Mouse (Mus musculus) olfactory bulb, adult 2 months (tissue): ENCODE data around the gene Slc35f3. TPM values are rescaled to one million over a fixed set of nuclear protein-coding genes. Genes with fewer than 3 reads are reported as not detected.

ENCODE experiments used
- H3K27ac ChIP-seq: fragments of 200-500 bp; 2 replicates; pipeline ENCODE4 v1.5.1; 2012; ENCODE audit warnings: low read depth, low read length; ENCODE audit not compliant: insufficient read depth
- H3K4me1 ChIP-seq: fragments of 200-500 bp; 2 replicates; pipeline ENCODE4 v1.6.1; 2012; ENCODE audit warnings: low read length; ENCODE audit not compliant: control insufficient read depth, insufficient read depth
- H3K4me3 ChIP-seq: fragments of 200-500 bp; 2 replicates; pipeline ENCODE4 v1.5.1; 2012; ENCODE audit warnings: mild to moderate bottlenecking, low read depth, low read length, moderate library complexity; ENCODE audit not compliant: insufficient read depth
- CTCF ChIP-seq: fragments of 200-500 bp; IDR thresholded peaks from 2 replicates; pipeline ENCODE4 v1.5.1; 2012; ENCODE audit warnings: low read depth, mild to moderate bottlenecking, low read length, moderate library complexity; ENCODE audit not compliant: insufficient read depth
- POLR2A ChIP-seq: fragments of 200-500 bp; IDR thresholded peaks from 2 replicates; pipeline ENCODE4 v1.6.1; 2012; ENCODE audit warnings: mild to moderate bottlenecking, low read depth, low read length, moderate library complexity; ENCODE audit not compliant: insufficient read depth
- WGBS: fragments of 180-500 bp; shearing (Covaris S2); methylation state at CpG from one replicate; pipeline ENCODE4 v1.1.7; 2018; 5-methylcytosine and 5-hydroxymethylcytosine counted together
- polyA plus RNA-seq: library from polyadenylated mRNA; stranded (reverse); fragments of >200 nt; gene quantifications from 2 replicates; pipeline ENCODE4 v1.2.4, GENCODE M21; 2012; ENCODE audit warnings: low replicate concordance; ENCODE audit not compliant: missing spikeins, insufficient read depth, insufficient read length

The Slc35f3 gene
- not detected in 2 replicates for polyA plus RNA-seq

DNA sequence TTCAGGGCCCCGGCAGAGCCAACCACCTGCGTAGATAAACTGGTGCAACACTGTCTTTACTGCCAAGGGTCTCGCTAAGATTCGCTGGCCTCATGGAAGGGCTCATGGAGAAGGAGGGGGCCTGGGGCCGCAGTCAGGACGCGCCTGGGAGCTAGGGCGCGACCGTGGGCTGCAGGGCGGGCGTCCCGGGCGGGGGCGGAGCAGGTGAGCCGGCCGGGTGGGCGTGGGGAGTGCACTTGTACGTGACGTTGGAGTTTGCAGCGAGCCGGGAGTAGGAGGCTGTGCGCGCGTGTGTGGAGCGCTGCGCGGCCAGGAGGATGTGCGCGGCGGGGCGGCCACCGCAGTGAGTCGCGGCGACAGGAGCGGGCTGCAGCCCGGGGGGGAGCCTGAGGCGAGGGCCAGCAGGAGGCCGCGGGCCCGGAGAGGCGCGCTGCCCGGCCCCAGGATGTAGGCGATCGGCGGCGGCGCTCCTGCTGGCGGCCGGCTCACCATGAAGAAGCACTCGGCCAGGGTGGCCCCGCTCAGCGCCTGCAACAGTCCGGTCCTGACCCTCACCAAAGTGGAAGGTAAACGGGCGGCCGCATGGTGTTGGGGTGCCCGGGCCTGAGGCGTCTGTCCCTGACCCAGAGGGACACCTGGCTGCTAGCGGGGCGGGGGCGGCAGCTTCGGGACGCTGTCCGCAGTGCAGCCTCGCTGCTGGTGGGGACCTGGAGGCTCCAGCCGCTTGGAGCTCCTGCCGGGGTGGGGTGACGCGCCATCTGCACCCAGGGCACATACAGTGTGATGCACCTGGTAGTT lies at the start of gene Slc35f3:
Gene Slc35f3 (plus strand): TSS at position 263 of the 798 bp plus-strand sequence.
- Histone ChIP-seq H3K4me1 (peaks cover 17% of the 10 kb centered on the region), H3K27ac (peak within 1 kb of the TSS; percentile 76), H3K4me3 (peak within 1 kb of the TSS; percentile 79)
- under 1% methylated on average over 72 of the region's 72 CpGs for WGBS
- no peak for TF ChIP-seq POLR2A

DNA sequence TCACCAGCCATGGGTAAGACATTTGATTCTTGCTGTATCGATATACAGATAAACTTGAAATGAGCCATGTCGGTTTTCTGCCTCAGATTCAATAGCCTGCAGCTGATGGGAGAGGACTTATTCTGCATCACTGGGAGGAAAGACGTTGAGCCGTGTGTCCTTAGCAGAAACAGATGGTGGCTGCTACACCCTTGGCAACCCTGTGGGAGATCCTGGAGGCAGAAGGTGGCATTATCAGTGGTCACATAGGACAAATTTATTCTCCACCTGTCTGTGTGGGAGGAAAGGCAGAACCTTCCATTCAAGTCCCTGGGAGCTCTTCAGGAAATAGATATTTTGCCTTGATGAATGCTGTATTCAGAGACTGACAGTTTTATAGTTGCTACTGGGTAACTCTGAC lies 47.9 kb upstream of the Slc35f3 start:
- 69% methylated on average over 4 of the region's 4 CpGs for whole genome bisulfite sequencing
- H3K27ac ChIP-seq, result no peak overlapping the region

DNA sequence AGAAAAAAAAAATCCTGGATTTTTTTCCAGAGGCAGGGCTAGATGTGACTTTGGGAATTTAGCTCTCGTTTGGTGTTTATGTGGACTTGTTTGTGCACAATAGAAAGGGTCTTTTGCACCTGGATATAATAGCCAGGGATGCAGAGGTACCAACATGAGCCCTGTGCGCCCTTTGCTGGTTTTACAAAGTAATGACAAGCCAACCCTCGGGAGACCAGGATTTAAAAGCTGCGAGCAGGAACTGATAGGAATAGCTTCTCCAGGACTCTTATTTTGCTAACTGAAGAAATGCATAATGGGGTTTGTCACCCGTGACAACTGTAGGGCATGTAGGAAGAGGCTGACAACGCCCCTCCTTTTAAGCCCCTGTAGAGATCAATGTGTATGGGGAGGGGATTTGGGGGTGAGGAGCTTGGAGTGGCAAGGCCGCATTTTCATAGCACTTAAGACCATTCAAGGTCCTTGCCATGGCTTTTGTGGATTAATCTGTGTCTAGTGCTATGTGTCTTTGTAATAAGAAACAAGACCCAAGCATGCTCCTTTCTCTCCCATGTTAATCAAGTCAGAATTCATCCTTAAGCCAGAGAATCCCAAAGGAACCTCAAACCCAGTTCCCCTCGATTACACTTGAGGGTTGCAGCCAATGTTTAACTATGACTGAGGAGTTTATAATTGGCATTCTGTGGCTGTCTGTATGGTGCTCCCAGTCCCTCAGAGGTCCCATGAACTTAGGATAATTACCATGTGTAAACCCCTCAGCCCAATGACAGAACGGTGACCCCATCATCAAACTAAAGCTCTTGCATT lies 41.6 kb upstream of the Slc35f3 start:
- H3K27ac ChIP-seq, result no peak overlapping the region
- no peak overlapping the region for H3K4me3 ChIP-seq
- WGBS, result 37% methylated on average over 9 of the region's 9 CpGs
- peaks cover 9% of the 10 kb centered on the region for H3K4me1 ChIP-seq
- TF ChIP-seq CTCF, result no peak
- TF ChIP-seq POLR2A, result no peak

More for the DNA sequence above, 47.9 kb upstream of the Slc35f3 start:
- TF ChIP-seq CTCF (no peak), POLR2A (no peak)
- Histone ChIP-seq H3K4me3 (no peak overlapping the region), H3K4me1 (no peaks in the 10 kb centered on the region)

DNA sequence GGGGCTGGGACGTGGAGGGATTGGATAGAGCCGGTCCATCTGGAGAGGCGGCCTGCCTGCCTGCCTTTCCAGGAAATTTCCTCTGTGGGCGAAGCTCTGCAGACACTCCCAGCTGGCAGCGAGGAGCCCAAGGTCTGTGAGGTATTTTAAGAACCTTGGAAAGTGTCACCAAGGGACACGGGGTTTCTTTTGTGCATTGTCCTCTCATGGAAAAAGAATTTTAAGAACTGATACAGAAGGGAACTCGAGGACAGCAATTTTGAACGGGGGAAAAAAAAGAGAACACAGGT lies 41.0 kb upstream of the Slc35f3 start:
- TF ChIP-seq CTCF, result no peak
- TF ChIP-seq POLR2A, result no peak
- Histone ChIP-seq H3K4me1 (peaks cover 9% of the 10 kb centered on the region), H3K27ac (no peak overlapping the region), H3K4me3 (no peak overlapping the region)
- WGBS, result 37% methylated on average over 8 of the region's 8 CpGs

DNA sequence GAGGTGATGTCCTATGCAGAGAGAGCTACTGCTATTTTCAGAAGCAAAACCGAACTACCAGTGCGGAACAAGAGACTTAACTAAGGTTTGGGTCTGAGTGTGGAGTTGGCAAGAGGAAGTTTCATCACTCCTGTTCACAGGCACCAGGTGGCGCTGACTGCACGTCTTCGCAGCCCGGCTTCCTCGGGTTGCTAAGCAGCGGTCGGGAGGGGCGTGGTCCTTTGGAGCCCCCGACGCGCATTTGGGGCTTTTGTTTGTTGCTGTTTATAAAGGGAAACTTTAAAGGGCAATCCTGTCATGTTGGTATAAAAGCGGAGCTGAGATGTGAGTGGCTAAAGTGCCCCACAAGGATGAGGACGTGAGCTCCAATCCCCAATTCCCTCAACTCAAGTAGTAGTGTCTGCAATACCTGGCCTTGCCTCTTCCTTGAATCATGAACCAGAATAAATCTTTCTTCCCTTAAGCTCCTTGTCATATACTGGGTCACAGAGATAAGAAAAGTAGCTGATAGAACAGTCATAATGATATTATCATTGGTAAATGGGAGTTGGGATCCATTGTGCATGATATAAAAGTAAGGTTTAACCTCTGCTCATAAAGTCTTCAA lies 40.1 kb upstream of the Slc35f3 start:
- 2% methylated on average over 15 of the region's 15 CpGs for WGBS
- TF ChIP-seq CTCF (peak; percentile 81), POLR2A (no peak)

DNA sequence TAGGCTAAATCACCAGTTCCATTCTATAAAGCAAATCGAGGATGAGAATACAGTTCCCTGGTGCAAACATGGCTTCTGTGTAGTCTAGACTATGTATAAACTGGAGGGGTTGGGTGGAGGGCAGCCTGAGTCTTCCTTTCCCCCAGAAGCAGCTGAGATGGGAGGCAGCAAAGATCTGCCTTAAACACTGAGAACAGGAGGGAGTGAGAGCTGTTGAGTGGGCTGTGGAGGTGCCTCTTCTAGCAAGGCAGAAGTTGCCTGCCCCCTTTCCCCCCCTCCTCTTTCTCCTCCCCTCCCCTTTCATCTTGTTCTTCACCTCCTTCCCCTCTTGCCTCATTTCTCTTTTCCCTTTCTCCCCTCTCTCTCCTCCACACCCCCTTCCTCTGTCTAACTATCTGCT lies 33.2 kb upstream of the Slc35f3 start:
- H3K27ac ChIP-seq, result no peak overlapping the region
- H3K4me3 ChIP-seq, result no peak overlapping the region
- TF ChIP-seq POLR2A (no peak), CTCF (no peak)
- no peaks in the 10 kb centered on the region for H3K4me1 ChIP-seq
- WGBS, result 64% methylated on average over 1 of the region's 1 CpGs

More for the DNA sequence above, 40.1 kb upstream of the Slc35f3 start:
- H3K27ac ChIP-seq, result no peak overlapping the region
- peaks cover 9% of the 10 kb centered on the region for H3K4me1 ChIP-seq
- no peak overlapping the region for H3K4me3 ChIP-seq

DNA sequence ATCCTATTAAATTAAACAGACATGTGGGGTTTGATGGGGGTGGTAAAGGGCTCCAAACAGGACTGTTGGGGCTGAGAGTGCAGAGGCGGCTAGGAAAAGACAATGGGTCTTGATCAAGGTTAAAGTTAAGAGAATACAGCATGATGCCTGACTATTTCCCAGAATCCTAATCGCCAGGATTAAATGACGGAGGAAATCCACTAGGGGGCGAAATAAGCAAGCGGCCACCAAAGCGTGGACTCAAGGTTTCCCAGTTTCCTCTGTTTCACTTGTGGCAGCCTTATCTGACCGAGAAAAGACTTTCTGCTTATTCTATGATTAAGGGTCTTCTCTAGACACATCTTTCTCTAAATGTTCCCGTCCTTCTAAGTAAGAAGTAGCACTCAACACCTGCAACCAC lies 31.2 kb upstream of the Slc35f3 start:
- no peaks in the 10 kb centered on the region for H3K4me1 ChIP-seq
- 26% methylated on average over 8 of the region's 8 CpGs for WGBS
- H3K4me3 ChIP-seq, result no peak overlapping the region
- no peak overlapping the region for H3K27ac ChIP-seq
- no peak for TF ChIP-seq POLR2A
- TF ChIP-seq CTCF, result 0 out of 2 replicates have a peak, but pooled peaks have one; percentile 14

DNA sequence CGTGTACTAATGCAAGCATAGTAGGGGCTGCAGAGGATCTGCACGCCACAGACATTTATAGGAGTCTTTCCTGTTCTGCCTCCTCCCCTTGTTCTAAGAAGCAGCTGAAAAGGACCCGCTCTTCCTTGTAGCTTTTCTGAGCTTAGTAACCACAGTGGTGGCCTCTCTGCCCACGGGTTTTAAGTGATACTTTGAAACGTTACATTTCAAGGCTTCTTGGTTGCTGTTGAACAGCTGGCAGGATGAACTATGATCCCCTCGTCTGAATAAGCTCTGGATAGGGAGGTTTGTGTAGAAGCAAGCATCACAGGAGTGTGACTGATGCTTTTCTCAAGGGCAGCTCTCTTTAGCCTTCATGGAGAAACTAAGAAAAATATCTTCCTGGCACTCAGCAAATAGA lies 28.6 kb upstream of the Slc35f3 start:
- WGBS, result 35% methylated on average over 6 of the region's 6 CpGs
- Histone ChIP-seq H3K4me3 (no peak overlapping the region), H3K4me1 (no peaks in the 10 kb centered on the region; the same call in 1 of the 2 replicates), H3K27ac (no peak overlapping the region)
- no peak for TF ChIP-seq CTCF

DNA sequence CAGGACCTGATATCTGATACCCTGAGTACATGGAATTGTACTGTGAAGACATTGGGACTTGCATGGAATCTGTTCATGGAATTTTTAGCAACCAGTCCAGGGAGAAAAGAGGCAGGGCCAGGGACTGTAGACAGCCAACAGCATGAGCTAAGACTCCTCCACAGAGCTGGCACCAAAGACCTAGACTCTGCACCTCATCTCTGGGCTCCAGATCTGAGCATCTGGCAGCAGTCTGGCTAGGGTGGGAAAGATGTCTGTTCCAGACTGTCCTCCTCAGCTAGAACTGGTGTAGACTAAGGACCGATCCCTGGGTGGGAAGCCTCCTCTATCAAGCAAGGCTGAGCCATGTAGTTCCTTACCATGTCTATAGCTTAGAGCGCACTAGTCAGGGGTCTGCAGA lies 25.9 kb upstream of the Slc35f3 start:
- no peaks in the 10 kb centered on the region; the same call in 1 of the 2 replicates for H3K4me1 ChIP-seq
- TF ChIP-seq POLR2A (no peak), CTCF (no peak)
- 92% methylated on average over 2 of the region's 2 CpGs for WGBS
- no peak overlapping the region for H3K27ac ChIP-seq
- H3K4me3 ChIP-seq, result no peak overlapping the region
